Mouse (Mus musculus): Measurements from ENCODE around the gene Zfp791.
"Not testable (repeated sequence)": the region's sequence is repeated elsewhere in the genome, so short reads cannot be mapped to it uniquely, and the experiment has no call there.

- TF ChIP-seq CTCF (IDR thresholded peaks at IDR 0.05; ENCODE audit: low read depth, low read length); POLR2A (IDR thresholded peaks at IDR 0.05; ENCODE audit: borderline replicate concordance, low read depth, low read length): not testable (repeated sequence)
These were observed 12.8 kb upstream of the Zfp791 start for GRCm38 (mm10) chr8:85135690-85136089.
